ENCODE assay signal across 12 mouse cellular contexts in the genomic region with DNA sequence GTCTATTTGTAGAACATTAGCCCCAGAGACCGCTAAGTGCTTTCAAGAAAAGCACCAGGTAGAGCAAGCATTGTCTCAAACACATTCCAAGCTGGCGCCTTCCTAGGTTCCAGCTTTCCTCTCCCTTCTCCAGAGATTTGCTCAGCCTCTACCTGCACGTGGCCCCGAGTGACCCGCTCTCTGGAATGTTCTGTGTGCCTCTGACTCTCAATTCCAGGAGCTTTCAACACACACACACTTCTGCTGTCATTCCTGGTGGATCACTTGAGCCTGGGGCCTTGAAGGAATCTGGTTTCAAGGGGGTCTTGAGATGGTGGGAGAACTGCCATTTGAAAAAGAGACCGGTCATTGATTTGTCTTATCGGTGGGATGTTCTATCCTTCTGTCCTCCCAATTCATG.
"Had no signal": no experiment of that assay in that cellular context is flagged by ENCODE, and none has a peak within 500 bp of the region (broad histone marks: within the 10 kb centered on the region; RNA-seq: fewer than 3 reads in every experiment).

No protein-coding gene starts in this region.

- H3K9me3 ChIP-seq: liver, embryonic 15.5 days; midbrain, embryonic 15.5 days; neural tube, embryonic 13.5 days had no signal

- H3K4me2 ChIP-seq: midbrain, embryonic 11.5 days; midbrain, embryonic 15.5 days had no signal

- H3K4me1 ChIP-seq: neural tube, embryonic 13.5 days had no signal

- H3K36me3 ChIP-seq: liver, embryonic 15.5 days; midbrain, embryonic 15.5 days; neural tube, embryonic 13.5 days had no signal

- H3K4me3 ChIP-seq: midbrain, embryonic 15.5 days; neural tube, embryonic 13.5 days had no signal

- DNase-seq: layer of hippocampus, adult 9-11 months; layer of hippocampus, postnatal 36 days; right cerebral cortex, postnatal 4 days; spleen, adult 18-20 months; thymus, adult 18-20 months; thymus, postnatal 14 days had no signal

- H3K27ac ChIP-seq: liver, embryonic 15.5 days; macrophage; midbrain, embryonic 15.5 days; neural tube, embryonic 13.5 days had no signal

- H3K9ac ChIP-seq: liver, embryonic 15.5 days; midbrain, embryonic 15.5 days; neural tube, embryonic 13.5 days had no signal

- H3K27me3 ChIP-seq: liver, embryonic 15.5 days; megakaryocyte, embryonic 14.5 days; midbrain, embryonic 15.5 days; neural tube, embryonic 13.5 days had no signal

- ATAC-seq: midbrain, embryonic 15.5 days had no signal
